ENCODE assay signal across 8 mouse cellular contexts in the genomic region with DNA sequence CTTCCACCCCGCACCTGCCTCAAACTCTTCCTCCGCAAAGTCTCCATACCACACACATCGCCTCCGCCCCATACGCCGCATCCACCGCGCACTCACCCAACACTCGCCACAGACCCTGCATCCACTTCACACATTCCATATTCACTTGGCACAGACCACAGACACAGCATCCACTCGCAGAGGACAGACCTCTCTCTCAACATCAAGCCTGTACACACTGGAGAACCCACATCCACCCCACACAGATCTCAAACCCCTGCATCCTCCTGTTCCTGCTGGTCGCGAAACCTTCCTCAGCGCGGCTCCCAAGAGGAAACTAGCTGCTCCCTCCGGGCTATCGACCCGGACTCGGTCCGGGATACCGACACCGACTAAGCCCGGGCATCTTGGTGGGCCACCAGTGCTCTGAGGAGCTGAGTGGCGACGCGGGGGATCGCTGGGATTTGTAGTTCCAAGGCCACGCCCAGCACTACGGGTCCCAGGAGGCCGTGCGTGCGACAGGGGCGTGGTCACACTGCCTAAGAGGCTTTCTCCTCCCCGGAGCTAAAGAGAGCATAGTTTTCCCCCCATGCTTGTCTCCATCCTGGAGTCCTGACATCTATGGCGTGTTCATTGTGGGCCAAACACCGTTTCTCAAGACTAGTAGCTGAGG. TPM values are rescaled to one million over a fixed set of nuclear protein-coding genes. Genes with fewer than 3 reads are reported as not detected.
A peak's percentile ranks its signal among the peaks of the same experiment; 100 is the strongest.
DNase-seq lines count a peak whose midpoint lies in the region; ATAC-seq and TF ChIP-seq lines count a peak whose summit lies in the region.

No protein-coding gene starts in this region.

- H3K4me3 ChIP-seq in hindbrain, embryonic 10.5 days, result peak overlapping the region; percentile 77
- H3K4me3 ChIP-seq in lung, embryonic 15.5 days, result peak overlapping the region; percentile 65
- peak overlapping the region; percentile 89 for H3K4me3 ChIP-seq in thymus, adult 2 months (ENCODE audit: control insufficient read depth, insufficient read depth, low read length)

- H3K27ac ChIP-seq in hindbrain, embryonic 10.5 days, result peak overlapping the region; percentile 87
- 0 out of 2 replicates have a peak overlapping the region, but pooled peaks have one; percentile 3 for H3K27ac ChIP-seq in lung, embryonic 15.5 days
- H3K27ac ChIP-seq in thymus, adult 2 months (ENCODE audit: control insufficient read depth, insufficient read depth, low read length), result no peak overlapping the region

- DNase-seq in Muller cell, postnatal 12 days (ENCODE audit: inconsistent ontology term), result peak; percentile 90
- DNase-seq in cerebellum, adult 9-10 months, result peak; percentile 94
- DNase-seq in hindbrain, embryonic 10.5 days (ENCODE audit: low spot score), result peak; percentile 89
- DNase-seq in layer of hippocampus, adult 9-10 months (ENCODE audit: low spot score), result peak; percentile 71
- DNase-seq in ovary, adult 18-20 months (ENCODE audit: low spot score), result peak; percentile 83
- peak; percentile 90 for DNase-seq in thymus, adult 2 months

- no peaks in the 10 kb centered on the region for H3K9me3 ChIP-seq in hindbrain, embryonic 10.5 days
- H3K9me3 ChIP-seq in lung, embryonic 15.5 days, result no peaks in the 10 kb centered on the region

- WGBS in hindbrain, embryonic 10.5 days, result under 1% methylated on average over 35 of the region's 35 CpGs
- under 1% methylated on average over 35 of the region's 35 CpGs for WGBS in lung, embryonic 15.5 days
- under 1% methylated on average over 35 of the region's 35 CpGs for WGBS in thymus, adult 2 months

- peak overlapping the region; percentile 87 for H3K4me2 ChIP-seq in lung, embryonic 15.5 days

- peak; percentile 52; the same call in 1 of the 2 replicates for TF ChIP-seq POLR2A in thymus, adult 2 months (IDR thresholded peaks at IDR 0.05; ENCODE audit: control insufficient read depth, extremely low read depth, insufficient read depth, low read length, poor library complexity)

- H3K36me3 ChIP-seq in hindbrain, embryonic 10.5 days, result no peaks in the 10 kb centered on the region
- no peaks in the 10 kb centered on the region for H3K36me3 ChIP-seq in lung, embryonic 15.5 days
- H3K36me3 ChIP-seq in thymus, adult 2 months (ENCODE audit: control insufficient read depth, insufficient read depth, low read length), result no peaks in the 10 kb centered on the region

- peak; percentile 57; the same call in 1 of the 2 replicates for TF ChIP-seq CTCF in thymus, adult 2 months (IDR thresholded peaks at IDR 0.05; ENCODE audit: borderline replicate concordance, control insufficient read depth, extremely low read depth, insufficient read depth, low read length, poor library complexity)

- peak overlapping the region; percentile 61 for H3K9ac ChIP-seq in lung, embryonic 15.5 days

- H3K4me1 ChIP-seq in hindbrain, embryonic 10.5 days (replicated peaks), result peaks cover 29% of the 10 kb centered on the region
- H3K4me1 ChIP-seq in lung, embryonic 15.5 days, result peaks cover 9% of the 10 kb centered on the region
- peaks cover 11% of the 10 kb centered on the region for H3K4me1 ChIP-seq in thymus, adult 2 months (replicated peaks; ENCODE audit: control insufficient read depth, insufficient read depth, low read length)

- ATAC-seq in frontal cortex, adult (ENCODE audit: low TSS enrichment), result peak; percentile 98
- ATAC-seq in lung, embryonic 15.5 days (ENCODE audit: borderline replicate concordance, extremely low read depth, low FRiP score, low TSS enrichment), result peak; percentile 96

- H3K27me3 ChIP-seq in hindbrain, embryonic 10.5 days (ENCODE audit: insufficient read depth, poor library complexity, severe bottlenecking), result peaks cover 12% of the 10 kb centered on the region
- H3K27me3 ChIP-seq in lung, embryonic 15.5 days, result no peaks in the 10 kb centered on the region
- H3K27me3 ChIP-seq in thymus, adult 2 months (ENCODE audit: control insufficient read depth, insufficient read depth, low read length), result no peaks in the 10 kb centered on the region

RNA-seq across cellular contexts. Expression of a gene that starts 5.9 kb away (rescaled TPM):
- 11.0 and 12.8 TPM in 2 replicates for polyA plus RNA-seq in hindbrain, embryonic 10.5 days (2016; fragmentation: Nextera tagmentation; extraction: Ambion mirVana)
- polyA plus RNA-seq in lung, embryonic 15.5 days (2015; fragmentation: Nextera tagmentation; extraction: Ambion mirVana), result 6.8 and 7.5 TPM in 2 replicates
- polyA plus RNA-seq in thymus, adult 2 months (2012; rRNA removed), result 10.2 and 11.4 TPM in 2 replicates

RNA-seq across cellular contexts. Expression of a gene that starts 18.9 kb away (rescaled TPM):
- polyA plus RNA-seq in hindbrain, embryonic 10.5 days (2016; fragmentation: Nextera tagmentation; extraction: Ambion mirVana), result 4.9 and 5.2 TPM in 2 replicates
- polyA plus RNA-seq in lung, embryonic 15.5 days (2015; fragmentation: Nextera tagmentation; extraction: Ambion mirVana), result 4.2 and 5.0 TPM in 2 replicates
- polyA plus RNA-seq in thymus, adult 2 months (2012; rRNA removed), result 18.7 and 20.0 TPM in 2 replicates
